ENCODE assay signal across 9 mouse cellular contexts in genomic region chrX:86490309-86490708, GRCm38 (mm10).
DNase-seq lines count a peak whose midpoint lies in the region; ATAC-seq and TF ChIP-seq lines count a peak whose summit lies in the region.
"Had no signal": no experiment of that assay in that cellular context is flagged by ENCODE, and none has a peak within 500 bp of the region (broad histone marks: within the 10 kb centered on the region; RNA-seq: fewer than 3 reads in every experiment).

No protein-coding gene starts in this region.

- 15% methylated on average over 3 of the region's 3 CpGs for WGBS in hindbrain, postnatal 0 days
- WGBS in hindbrain, embryonic 13.5 days, result 15% methylated on average over 3 of the region's 3 CpGs
- 11% methylated on average over 3 of the region's 3 CpGs for WGBS in limb, embryonic 10.5 days

- no peak overlapping the region for H3K4me2 ChIP-seq in hindbrain, postnatal 0 days (ENCODE audit: low read depth, low read length)
- H3K4me2 ChIP-seq in hindbrain, embryonic 13.5 days, result no peak overlapping the region
- H3K4me2 ChIP-seq: neural tube, embryonic 12.5 days had no signal

- no peak overlapping the region for H3K4me3 ChIP-seq in hindbrain, postnatal 0 days (ENCODE audit: low read length)
- H3K4me3 ChIP-seq in hindbrain, embryonic 13.5 days, result no peak overlapping the region
- no peak overlapping the region for H3K4me3 ChIP-seq in limb, embryonic 10.5 days
- H3K4me3 ChIP-seq: neural tube, embryonic 12.5 days had no signal

- peak; percentile 38 for DNase-seq in hindbrain, postnatal 0 days (ENCODE audit: low spot score)
- peak; percentile 6 for DNase-seq in 3134 (ENCODE audit: extremely low read depth, insufficient read length, low spot score)
- DNase-seq in Muller cell, postnatal 12 days (ENCODE audit: inconsistent ontology term), result peak; percentile 5
- DNase-seq in cerebellum, adult 9-10 months, result peak; percentile 5
- DNase-seq in limb, embryonic 10.5 days (ENCODE audit: low spot score), result peak; percentile 53
- DNase-seq in gastrocnemius, postnatal 36 days, result no peak

- peak; percentile 46 for TF ChIP-seq CTCF in hindbrain, postnatal 0 days (IDR thresholded peaks at IDR 0.05; ENCODE audit: low read depth)

- intact Hi-C loops in gastrocnemius, postnatal 36 days (cut with DNase I), result no loop called here

- H3K36me3 ChIP-seq in hindbrain, postnatal 0 days (ENCODE audit: insufficient read depth, low read length), result no peaks in the 10 kb centered on the region
- H3K36me3 ChIP-seq in hindbrain, embryonic 13.5 days, result no peaks in the 10 kb centered on the region
- no peaks in the 10 kb centered on the region for H3K36me3 ChIP-seq in limb, embryonic 10.5 days
- H3K36me3 ChIP-seq: neural tube, embryonic 12.5 days had no signal

- ATAC-seq in hindbrain, postnatal 0 days, result no peak
- no peak for ATAC-seq in hindbrain, embryonic 13.5 days (ENCODE audit: low FRiP score)
- no peak for ATAC-seq in monocyte, adult 5-6 weeks (replicated peaks; ENCODE audit: insufficient number of reproducible peaks, low FRiP score, low TSS enrichment, poor library complexity, severe bottlenecking)

- H3K4me1 ChIP-seq in hindbrain, postnatal 0 days (ENCODE audit: insufficient read depth, low read length), result no peaks in the 10 kb centered on the region
- H3K4me1 ChIP-seq in hindbrain, embryonic 13.5 days (replicated peaks), result no peaks in the 10 kb centered on the region
- no peaks in the 10 kb centered on the region for H3K4me1 ChIP-seq in limb, embryonic 10.5 days
- H3K4me1 ChIP-seq: neural tube, embryonic 12.5 days had no signal

- no peak overlapping the region for H3K9ac ChIP-seq in hindbrain, postnatal 0 days (replicated peaks; ENCODE audit: low read length)
- H3K9ac ChIP-seq in hindbrain, embryonic 13.5 days, result no peak overlapping the region
- H3K9ac ChIP-seq: neural tube, embryonic 12.5 days had no signal

- H3K27ac ChIP-seq in hindbrain, postnatal 0 days, result no peak overlapping the region
- H3K27ac ChIP-seq in hindbrain, embryonic 13.5 days, result no peak overlapping the region
- H3K27ac ChIP-seq in limb, embryonic 10.5 days, result no peak overlapping the region
- H3K27ac ChIP-seq: neural tube, embryonic 12.5 days had no signal

- no peaks in the 10 kb centered on the region for H3K9me3 ChIP-seq in hindbrain, postnatal 0 days (ENCODE audit: low read length)
- no peaks in the 10 kb centered on the region for H3K9me3 ChIP-seq in hindbrain, embryonic 13.5 days
- H3K9me3 ChIP-seq in limb, embryonic 10.5 days (replicated peaks), result no peaks in the 10 kb centered on the region
- H3K9me3 ChIP-seq: neural tube, embryonic 12.5 days had no signal

- H3K27me3 ChIP-seq in hindbrain, postnatal 0 days (ENCODE audit: insufficient read depth, low read length), result no peaks in the 10 kb centered on the region
- no peaks in the 10 kb centered on the region for H3K27me3 ChIP-seq in hindbrain, embryonic 13.5 days
- no peaks in the 10 kb centered on the region for H3K27me3 ChIP-seq in limb, embryonic 10.5 days (ENCODE audit: low read depth, poor library complexity, severe bottlenecking)
- H3K27me3 ChIP-seq: neural tube, embryonic 12.5 days had no signal

Comparison
In these comparisons a context has a peak if more than half of its experiments do, and no peak if none do; other contexts are left out.
1. DNase-seq: peak in hindbrain, postnatal 0 days (single experiment), 3134 (single experiment), Muller cell, postnatal 12 days (single experiment), cerebellum, adult 9-10 months (single experiment) and limb, embryonic 10.5 days (single experiment); none in gastrocnemius, postnatal 36 days (0 of 2).